Mouse (Mus musculus) embryonic fibroblast, embryonic 13.5 days (primary cell): Measurements from ENCODE around the gene Lrba.

Experiments used
- CTCF ChIP-seq: IDR thresholded peaks from 2 replicates; pipeline ENCODE4 v1.5.1; 2011; ENCODE audit warnings: mild to moderate bottlenecking, control low read depth, low read length, moderate library complexity, borderline replicate concordance; ENCODE audit not compliant: insufficient read depth
- POLR2A ChIP-seq: IDR thresholded peaks from 2 replicates; pipeline ENCODE4 v1.6.1; 2011; ENCODE audit warnings: low read depth, mild to moderate bottlenecking, control low read depth, low read length, moderate library complexity

DNA sequence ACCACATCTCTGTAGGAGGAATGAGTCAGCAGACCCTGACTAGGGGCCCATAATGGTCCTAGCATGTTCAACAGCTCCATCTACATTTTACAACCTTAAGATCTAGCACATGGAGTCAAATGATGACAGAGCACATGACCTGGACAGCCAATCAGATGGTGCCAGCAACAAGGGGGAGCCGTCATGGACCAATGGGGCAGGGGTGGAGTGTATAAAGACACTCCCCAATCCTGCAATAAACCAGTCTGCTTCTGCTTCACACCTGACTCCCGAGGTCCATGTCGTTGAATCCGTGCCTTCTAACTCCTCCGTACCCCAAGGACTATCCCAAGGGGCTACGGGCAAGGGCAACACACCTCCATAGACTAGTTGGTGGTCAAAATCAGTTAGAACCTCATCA, 594.9 kb downstream of the Lrba start:
- TF ChIP-seq POLR2A (no peak), CTCF (no peak)
